Mouse (Mus musculus) Patski (cell line): ENCODE results near the gene Wdr24. TPM values are rescaled to one million over a fixed set of nuclear protein-coding genes. Genes with fewer than 3 reads are reported as not detected.
A peak's percentile ranks its signal among the peaks of the same experiment; 100 is the strongest.

ENCODE experiments used
- ATAC-seq: fragments of 100-300 bp; one replicate; pipeline ENCODE4 v1.8.0; 2021
- CTCF ChIA-PET: fragments of 350-600 bp; sonication (Branson Sonifier 250); formaldehyde crosslinking; loops from one replicate; lab custom pipeline; 2022; ENCODE audit warnings: inconsistent platforms; lab: Charles Lee
- POLR2A ChIA-PET: fragments of 350-600 bp; sonication (Branson Sonifier 250); formaldehyde crosslinking; loops from one replicate; lab custom pipeline; 2022; ENCODE audit warnings: antibody characterized with exemption, inconsistent platforms; lab: Charles Lee
- DNase-seq: peaks from one replicate; pipeline ENCODE4 v3.0.0-alpha.2; 2011; ENCODE audit warnings: low read depth, low spot score
- H3K27me3 ChIP-seq: fragments of 371-371 bp; one replicate; pipeline ENCODE4 v1.5.1; 2021
- CTCF ChIP-seq: fragments of 100-300 bp; IDR thresholded peaks from one replicate; pipeline ENCODE4 v1.5.1; 2021
- in situ Hi-C: fragments of 300-500 bp; cut with MboI; formaldehyde crosslinking; loops from 3 replicates; pipeline ENCODE4 v1.11.1; 2018; ENCODE audit warnings: low pct_unique_long_range_greater_than_20kb, mixed read lengths
- polyA plus RNA-seq: library from polyadenylated mRNA; unstranded; gene quantifications from one replicate; pipeline ENCODE4 v1.2.3, GENCODE M21; 2021

The Wdr24 gene
- 29.9 TPM for polyA plus RNA-seq

- peaks cover 11% of the 10 kb centered on the region for H3K27me3 ChIP-seq
- in situ Hi-C loops = no loop called here
- no peak for DNase-seq
- no peak for ATAC-seq
- POLR2A ChIA-PET = interaction anchor here (2.2 kb wide), 1 partner anchor 9 kb away, joined by 11 read pairs; the partner anchor contains the start of gene Stub1
- no peak for TF ChIP-seq CTCF
- CTCF ChIA-PET = interaction anchor here (2.3 kb wide), 1 partner anchor 9 kb away, joined by 8 read pairs; the partner anchor contains the start of gene Stub1
Measured at GRCm38 (mm10) chr17:25823452-25823851, at the start of gene Wdr24. TSS of gene Wdr24 (plus strand) at chr17:25823627.

GRCm38 (mm10) chr17:25775318-25776062 lies 47.9 kb upstream of the Wdr24 start:
- in situ Hi-C loops = no loop called here
- no peaks in the 10 kb centered on the region for H3K27me3 ChIP-seq
- ChIA-PET POLR2A (no interaction called here), CTCF (interaction anchor here (2.7 kb wide), 1 partner anchor 26 kb away, joined by 11 read pairs; no protein-coding TSS in a partner anchor)
- DNase-seq (no peak), ATAC-seq (no peak)
- TF ChIP-seq CTCF = no peak

GRCm38 (mm10) chr17:25777948-25778347 lies 45.5 kb upstream of the Wdr24 start:
- ATAC-seq (no peak), DNase-seq (no peak)
- in situ Hi-C loops = no loop called here
- CTCF ChIA-PET = no interaction called here
- H3K27me3 ChIP-seq = no peaks in the 10 kb centered on the region
- POLR2A ChIA-PET = interaction anchor here (1.0 kb wide), 1 partner anchor 15 kb away, joined by 3 read pairs; the partner anchor contains the start of gene Fam173a
- no peak for TF ChIP-seq CTCF

GRCm38 (mm10) chr17:25781339-25781738 lies 42.1 kb upstream of the Wdr24 start:
- TF ChIP-seq CTCF = no peak
- ATAC-seq (no peak), DNase-seq (no peak)
- CTCF ChIA-PET = interaction anchor here (1.1 kb wide), 1 partner anchor 19 kb away, joined by 3 read pairs; no protein-coding TSS in a partner anchor
- in situ Hi-C loops = no loop called here
- POLR2A ChIA-PET = interaction anchor here (1.2 kb wide), 1 partner anchor 54 kb away, joined by 3 read pairs; no protein-coding TSS in a partner anchor
- no peaks in the 10 kb centered on the region for H3K27me3 ChIP-seq

GRCm38 (mm10) chr17:25783086-25783485 lies 40.3 kb upstream of the Wdr24 start:
- no peak for DNase-seq
- no peaks in the 10 kb centered on the region for H3K27me3 ChIP-seq
- ATAC-seq = no peak
- in situ Hi-C loops = no loop called here
- ChIA-PET POLR2A (no interaction called here), CTCF (no interaction called here)
- TF ChIP-seq CTCF = no peak

- no peak for ATAC-seq
- no peaks in the 10 kb centered on the region for H3K27me3 ChIP-seq
- ChIA-PET POLR2A (no interaction called here), CTCF (interaction anchor here (1.3 to 2.4 kb wide), 3 partner anchors 11 to 68 kb away, joined by 3 to 9 read pairs (median 4); partner anchors contain the start of gene AC134908.4)
- no peak for DNase-seq
- in situ Hi-C loops = no loop called here
- no peak for TF ChIP-seq CTCF
Measured at GRCm38 (mm10) chr17:25783861-25784574, 39.4 kb upstream of the Wdr24 start.

- ATAC-seq = peak; percentile 27
- ChIA-PET POLR2A (no interaction called here), CTCF (interaction anchor here (1.3 to 2.4 kb wide), 3 partner anchors 10 to 69 kb away, joined by 3 to 9 read pairs (median 4); partner anchors contain the start of gene AC134908.4)
- in situ Hi-C loops = no loop called here
- TF ChIP-seq CTCF = no peak
- DNase-seq = peak; percentile 75
- no peaks in the 10 kb centered on the region for H3K27me3 ChIP-seq
Measured at GRCm38 (mm10) chr17:25785281-25785745, 38.1 kb upstream of the Wdr24 start, which contains the start of gene Haghl. TSS of gene Haghl (minus strand) at chr17:25785673.

- no peak for TF ChIP-seq CTCF
- in situ Hi-C loops = no loop called here
- DNase-seq (no peak), ATAC-seq (no peak)
- H3K27me3 ChIP-seq = no peaks in the 10 kb centered on the region
- CTCF ChIA-PET = interaction anchor here (2.4 kb wide), 1 partner anchor 15 kb away, joined by 9 read pairs; no protein-coding TSS in a partner anchor
- POLR2A ChIA-PET = no interaction called here
Measured at GRCm38 (mm10) chr17:25786280-25786679, 37.1 kb upstream of the Wdr24 start, which contains the start of gene Ccdc78. TSS of gene Ccdc78 (plus strand) at chr17:25786580.

- no peaks in the 10 kb centered on the region for H3K27me3 ChIP-seq
- no peak for TF ChIP-seq CTCF
- in situ Hi-C loops = no loop called here
- DNase-seq = no peak
- no peak for ATAC-seq
- ChIA-PET CTCF (interaction anchor here (0.9 kb wide), 1 partner anchor 14 kb away, joined by 4 read pairs; no protein-coding TSS in a partner anchor), POLR2A (interaction anchor here (0.7 kb wide), 1 partner anchor 13 kb away, joined by 3 read pairs; the partner anchor contains the start of gene Narfl)
Measured at GRCm38 (mm10) chr17:25786781-25787504, 36.5 kb upstream of the Wdr24 start.
